Mouse (Mus musculus) embryonic facial prominence, embryonic 14.5 days (tissue): ENCODE measurements around the gene Cfb. TPM values are rescaled to one million over a fixed set of nuclear protein-coding genes. Genes with fewer than 3 reads are reported as not detected.
"Not testable (repeated sequence)": the region's sequence is repeated elsewhere in the genome, so short reads cannot be mapped to it uniquely, and the experiment has no call there.

Experiments
- ATAC-seq: fragments of 200-750 bp; cut with Nextera tagmentation; 2 replicates; pipeline ENCODE4 v1.8.0; 2017; ENCODE audit warnings: low read depth, moderate number of reproducible peaks, moderate TSS enrichment
- DNase-seq: peaks from one replicate; pipeline ENCODE4 v3.0.0-alpha.2; 2015; ENCODE audit warnings: low spot score
- H3K27ac ChIP-seq: fragments of 300-500 bp; sonication (generic); replicated peaks from 2 replicates; pipeline ENCODE4 v1.5.1; 2014; ENCODE audit warnings: low read depth, mild to moderate bottlenecking, low read length, moderate library complexity
- H3K27me3 ChIP-seq: fragments of 300-500 bp; sonication (generic); replicated peaks from 2 replicates; pipeline ENCODE4 v1.6.1; 2014; ENCODE audit warnings: low read length; ENCODE audit not compliant: control insufficient read depth, insufficient read depth
- H3K36me3 ChIP-seq: fragments of 300-500 bp; sonication (generic); 2 replicates; pipeline ENCODE4 v1.6.1; 2014; ENCODE audit warnings: low read length, mixed read lengths; ENCODE audit not compliant: control insufficient read depth, insufficient read depth
- H3K4me1 ChIP-seq: fragments of 300-500 bp; sonication (generic); 2 replicates; pipeline ENCODE4 v1.6.1; 2014; ENCODE audit warnings: antibody characterized with exemption, low read length; ENCODE audit not compliant: control insufficient read depth, insufficient read depth
- H3K4me2 ChIP-seq: fragments of 300-500 bp; sonication (generic); 2 replicates; pipeline ENCODE4 v1.6.1; 2014; ENCODE audit warnings: low read depth, mild to moderate bottlenecking, low read length, moderate library complexity, mixed read lengths
- H3K4me3 ChIP-seq: fragments of 300-500 bp; sonication (generic); 2 replicates; pipeline ENCODE4 v1.5.1; 2014; ENCODE audit warnings: low read depth, mild to moderate bottlenecking, low read length
- H3K9ac ChIP-seq: fragments of 300-500 bp; sonication (generic); 2 replicates; pipeline ENCODE4 v1.6.1; 2014; ENCODE audit warnings: low read depth, mild to moderate bottlenecking, low read length, moderate library complexity, mixed read lengths
- H3K9me3 ChIP-seq: fragments of 300-500 bp; sonication (generic); 2 replicates; pipeline ENCODE4 v1.6.1; 2016; ENCODE audit warnings: low read length; ENCODE audit not compliant: control insufficient read depth
- WGBS: fragments of 180-500 bp; shearing (Covaris S2); extraction: QIAGEN DNeasy Blood & Tissue Kit; methylation state at CpG from one replicate; pipeline ENCODE4 v1.1.7; 2014; 5-methylcytosine and 5-hydroxymethylcytosine counted together
- polyA plus RNA-seq: library from polyadenylated mRNA; unstranded; fragments of >200 nt; fragmentation: Nextera tagmentation; extraction: Ambion mirVana; gene quantifications from 2 replicates; pipeline ENCODE4 v1.2.1, GENCODE M21; 2014

Gene Cfb
- 1.8 and 2.2 TPM in 2 replicates for polyA plus RNA-seq

DNA sequence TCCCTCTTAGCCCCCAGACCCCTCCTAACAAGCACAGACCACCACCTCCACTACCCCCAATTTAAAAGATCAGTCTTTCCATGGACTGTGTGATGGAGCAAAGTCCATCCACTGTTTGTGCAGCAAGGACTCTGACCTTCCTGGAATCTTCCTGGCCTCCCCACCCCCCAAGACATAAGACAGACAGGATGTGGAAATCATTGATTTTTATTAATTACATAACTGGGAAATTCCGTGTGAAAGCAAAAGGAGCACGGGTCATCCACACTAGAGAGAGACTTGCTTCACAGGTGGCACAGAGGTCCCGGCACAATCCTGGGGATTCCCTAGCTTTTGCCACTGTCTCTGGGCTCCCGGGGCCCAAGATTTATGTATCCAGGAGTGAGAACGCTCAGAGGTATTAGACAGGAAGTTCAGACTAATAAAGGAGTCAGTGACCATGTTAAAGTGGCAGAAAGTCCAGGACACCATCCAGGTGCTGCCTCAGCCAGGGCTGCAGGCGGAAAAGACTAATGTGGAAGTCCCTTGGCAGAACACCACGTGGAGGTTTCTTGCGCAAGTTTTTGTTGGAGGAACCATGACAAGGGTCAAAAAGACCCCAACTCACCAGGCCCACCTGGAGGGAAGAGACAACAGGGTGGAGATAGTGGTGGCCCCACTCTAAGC, at the start of gene Cfb:
Gene Cfb (minus strand): TSS at position 103 of the 666 bp plus-strand sequence.
- H3K9me3 ChIP-seq: no peaks in the 10 kb centered on the region
- ATAC-seq (no peak), DNase-seq (no peak)
- 0 out of 2 replicates have a peak, but pooled peaks cover 3% of the 10 kb centered on the region for H3K36me3 ChIP-seq
- H3K9ac ChIP-seq: no peak within 1 kb of the TSS
- H3K4me1 ChIP-seq: no peaks in the 10 kb centered on the region
- no peaks in the 10 kb centered on the region for H3K27me3 ChIP-seq
- no peak within 1 kb of the TSS for H3K27ac ChIP-seq
- 68% methylated on average over 8 of the region's 8 CpGs for WGBS
- H3K4me2 ChIP-seq: no peak within 1 kb of the TSS
- H3K4me3 ChIP-seq: no peak within 1 kb of the TSS

DNA sequence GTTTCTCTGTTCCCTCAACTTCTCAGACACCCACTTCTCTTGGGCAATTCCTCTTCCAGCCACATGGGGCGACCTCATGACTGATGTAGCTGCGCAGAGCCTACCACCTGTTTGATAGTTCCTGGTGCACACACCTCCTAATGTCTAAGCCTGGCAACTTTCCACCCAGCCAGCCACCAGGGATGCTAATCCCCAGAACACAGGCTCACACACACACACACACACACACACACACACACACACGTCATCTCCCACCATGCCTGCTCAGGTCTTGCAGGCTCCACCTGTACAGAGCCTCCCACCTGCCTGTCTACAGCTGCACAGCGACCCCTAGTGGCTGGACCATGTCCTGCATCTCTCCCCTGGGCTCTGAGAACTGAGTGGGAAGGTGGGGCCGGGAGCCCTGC, 49.6 kb upstream of the Cfb start:
- Histone ChIP-seq H3K9ac (no peak overlapping the region), H3K27ac (no peak overlapping the region), H3K36me3 (peaks cover 72% of the 10 kb centered on the region), H3K9me3 (no peaks in the 10 kb centered on the region), H3K4me2 (no peak overlapping the region), H3K27me3 (no peaks in the 10 kb centered on the region), H3K4me3 (no peak overlapping the region), H3K4me1 (no peaks in the 10 kb centered on the region)
- peak; percentile 71 for DNase-seq
- ATAC-seq: peak; percentile 68
- 47% methylated on average over 5 of the region's 5 CpGs for WGBS

DNA sequence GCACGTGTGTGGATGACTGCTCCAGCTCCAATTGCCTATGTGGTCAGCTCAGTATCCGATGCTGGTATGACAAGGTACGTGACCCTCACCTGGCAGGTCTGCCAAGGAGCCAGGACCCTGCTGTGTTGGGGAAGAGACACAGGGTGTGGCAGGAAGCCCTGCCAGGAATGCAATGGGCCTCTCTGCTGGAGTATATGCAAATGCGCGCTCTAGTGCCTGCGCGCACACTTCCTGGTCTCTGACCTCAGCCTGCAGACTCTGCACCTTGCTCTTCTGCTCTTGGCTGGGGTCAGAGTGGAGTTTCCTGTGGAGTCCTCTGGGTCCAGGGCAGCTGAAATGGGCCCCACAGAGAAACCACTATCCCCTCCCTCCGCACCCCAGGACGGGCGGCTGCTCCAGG, 48.7 kb upstream of the Cfb start:
- H3K27me3 ChIP-seq: no peaks in the 10 kb centered on the region
- no peaks in the 10 kb centered on the region for H3K4me1 ChIP-seq
- H3K9ac ChIP-seq: no peak overlapping the region
- H3K36me3 ChIP-seq: peaks cover 82% of the 10 kb centered on the region
- ATAC-seq: no peak
- no peaks in the 10 kb centered on the region for H3K9me3 ChIP-seq
- no peak overlapping the region for H3K4me2 ChIP-seq
- no peak for DNase-seq
- H3K4me3 ChIP-seq: no peak overlapping the region
- H3K27ac ChIP-seq: no peak overlapping the region
- 88% methylated on average over 10 of the region's 10 CpGs for WGBS

DNA sequence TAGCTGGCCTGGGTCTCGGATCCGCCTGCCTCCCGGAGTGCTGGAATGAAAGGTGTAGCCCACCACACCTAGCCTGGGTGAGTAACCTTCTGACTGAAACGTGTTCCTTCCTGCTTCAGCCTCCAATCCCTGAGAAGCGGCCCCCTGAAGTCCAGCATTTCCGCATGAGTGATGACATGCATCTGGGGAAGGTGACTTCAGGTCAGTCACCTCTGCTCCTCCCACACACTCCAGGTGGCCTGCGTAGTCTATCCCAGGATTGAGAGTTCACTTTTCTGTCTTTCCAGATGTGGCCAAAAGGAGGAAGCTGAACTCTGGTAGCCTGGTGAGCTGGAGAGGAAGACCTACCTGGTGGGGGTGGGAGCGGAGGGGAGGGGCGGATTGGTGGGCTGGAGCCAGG, 40.6 kb upstream of the Cfb start:
- 91% methylated on average over 9 of the region's 9 CpGs for WGBS
- DNase-seq (no peak), ATAC-seq (no peak)
- Histone ChIP-seq H3K27ac (no peak overlapping the region), H3K9ac (no peak overlapping the region), H3K4me1 (no peaks in the 10 kb centered on the region), H3K9me3 (no peaks in the 10 kb centered on the region), H3K4me2 (no peak overlapping the region), H3K4me3 (no peak overlapping the region), H3K27me3 (no peaks in the 10 kb centered on the region), H3K36me3 (peaks cover 68% of the 10 kb centered on the region)

- 87% methylated on average over 9 of the region's 10 CpGs for WGBS
- H3K4me1 ChIP-seq: not testable (repeated sequence)
Measured at GRCm38 (mm10) chr17:34901948-34902347, 39.6 kb upstream of the Cfb start.

GRCm38 (mm10) chr17:34900826-34901225, 38.5 kb upstream of the Cfb start:
- not testable (repeated sequence) for H3K4me1 ChIP-seq, H3K9ac ChIP-seq, H3K9me3 ChIP-seq, DNase-seq, H3K27ac ChIP-seq, ATAC-seq, H3K4me3 ChIP-seq, H3K27me3 ChIP-seq
- Histone ChIP-seq H3K36me3 (peaks cover 55% of the 10 kb centered on the region), H3K4me2 (peak overlapping the region; percentile 74)

More at GRCm38 (mm10) chr17:34901948-34902347, 39.6 kb upstream of the Cfb start:
- ATAC-seq, DNase-seq, H3K27me3 ChIP-seq, H3K27ac ChIP-seq, H3K4me3 ChIP-seq, H3K9me3 ChIP-seq, H3K4me2 ChIP-seq, H3K9ac ChIP-seq: not testable (repeated sequence)
- H3K36me3 ChIP-seq: peaks cover 58% of the 10 kb centered on the region

DNA sequence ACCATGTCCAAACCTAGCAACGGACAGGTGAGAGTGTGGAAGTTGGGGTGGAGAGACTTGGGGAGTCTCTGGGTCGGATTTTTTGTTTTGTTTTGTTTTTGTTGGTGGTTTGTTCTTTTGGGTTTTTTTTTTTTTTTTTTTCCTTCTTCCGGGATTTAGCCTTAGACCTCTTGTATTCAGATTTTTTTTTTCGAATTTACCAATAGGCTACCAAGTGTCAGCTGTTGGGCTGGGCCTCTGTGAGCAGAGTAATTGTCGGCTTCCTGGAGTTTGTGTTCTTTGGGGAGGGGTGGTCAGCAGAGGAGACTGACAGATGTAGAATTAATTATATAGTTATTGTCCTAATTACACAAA, 37.5 kb upstream of the Cfb start:
- 2% methylated on average over 5 of the region's 5 CpGs for WGBS
- no peak for DNase-seq

GRCm38 (mm10) chr17:34899053-34899889, 37.0 kb upstream of the Cfb start:
- peak overlapping the region; percentile 84 for H3K9ac ChIP-seq

More for the DNA sequence above, 37.5 kb upstream of the Cfb start:
- Histone ChIP-seq H3K27ac (peak overlapping the region; percentile 96), H3K4me2 (peak overlapping the region; percentile 74), H3K9me3 (no peaks in the 10 kb centered on the region), H3K9ac (peak overlapping the region; percentile 84), H3K4me1 (peaks cover 12% of the 10 kb centered on the region; the same call in 1 of the 2 replicates), H3K4me3 (peak overlapping the region; percentile 89), H3K27me3 (no peaks in the 10 kb centered on the region), H3K36me3 (peaks cover 46% of the 10 kb centered on the region)
- ATAC-seq: no peak

More at GRCm38 (mm10) chr17:34899053-34899889, 37.0 kb upstream of the Cfb start:
- Histone ChIP-seq H3K4me1 (peaks cover 12% of the 10 kb centered on the region; the same call in 1 of the 2 replicates), H3K9me3 (no peaks in the 10 kb centered on the region), H3K4me2 (peak overlapping the region; percentile 74), H3K4me3 (peak overlapping the region; percentile 89), H3K36me3 (peaks cover 40% of the 10 kb centered on the region), H3K27ac (peak overlapping the region; percentile 96), H3K27me3 (no peaks in the 10 kb centered on the region)
- ATAC-seq (no peak; the same call in 1 of the 2 replicates), DNase-seq (peak; percentile 24)
- under 1% methylated on average over 26 of the region's 45 CpGs for WGBS
